Mouse (Mus musculus) midbrain, embryonic 10.5 days (tissue): ENCODE data around the gene Amacr. TPM values are rescaled to one million over a fixed set of nuclear protein-coding genes. Genes with fewer than 3 reads are reported as not detected.
"Not testable (repeated sequence)": the region's sequence is repeated elsewhere in the genome, so short reads cannot be mapped to it uniquely, and the experiment has no call there.

Source experiments
- DNase-seq: peaks from one replicate; pipeline ENCODE4 v3.0.0-alpha.2; 2017; ENCODE audit warnings: low spot score
- H3K27ac ChIP-seq: fragments of 300-500 bp; sonication (generic); replicated peaks from 2 replicates; pipeline ENCODE4 v1.5.1; 2016; ENCODE audit warnings: mild to moderate bottlenecking
- H3K27me3 ChIP-seq: fragments of 300-500 bp; sonication (generic); 2 replicates; pipeline ENCODE4 v1.6.1; 2016; ENCODE audit warnings: low read depth, mild to moderate bottlenecking; ENCODE audit not compliant: poor library complexity, severe bottlenecking
- H3K36me3 ChIP-seq: fragments of 300-500 bp; sonication (generic); 2 replicates; pipeline ENCODE4 v1.6.1; 2016; ENCODE audit warnings: mild to moderate bottlenecking, moderate library complexity
- H3K4me1 ChIP-seq: fragments of 300-500 bp; sonication (generic); 2 replicates; pipeline ENCODE4 v1.6.1; 2016
- H3K4me3 ChIP-seq: fragments of 300-500 bp; sonication (generic); 2 replicates; pipeline ENCODE4 v1.5.1; 2016; ENCODE audit warnings: mild to moderate bottlenecking, moderate library complexity
- H3K9me3 ChIP-seq: fragments of 300-500 bp; sonication (generic); replicated peaks from 2 replicates; pipeline ENCODE4 v1.6.1; 2016; ENCODE audit warnings: mild to moderate bottlenecking
- WGBS: fragments of 180-500 bp; shearing (Covaris S2); methylation state at CpG from one replicate; pipeline ENCODE4 v1.1.7; 2016; 5-methylcytosine and 5-hydroxymethylcytosine counted together
- polyA plus RNA-seq: library from polyadenylated mRNA; unstranded; fragments of >200 nt; fragmentation: Nextera tagmentation; extraction: Ambion mirVana; gene quantifications from 2 replicates; pipeline ENCODE4 v1.2.1, GENCODE M21; 2016

Gene Amacr
- polyA plus RNA-seq, 1 experiment from 2014 or later, result 13.0 TPM

DNA sequence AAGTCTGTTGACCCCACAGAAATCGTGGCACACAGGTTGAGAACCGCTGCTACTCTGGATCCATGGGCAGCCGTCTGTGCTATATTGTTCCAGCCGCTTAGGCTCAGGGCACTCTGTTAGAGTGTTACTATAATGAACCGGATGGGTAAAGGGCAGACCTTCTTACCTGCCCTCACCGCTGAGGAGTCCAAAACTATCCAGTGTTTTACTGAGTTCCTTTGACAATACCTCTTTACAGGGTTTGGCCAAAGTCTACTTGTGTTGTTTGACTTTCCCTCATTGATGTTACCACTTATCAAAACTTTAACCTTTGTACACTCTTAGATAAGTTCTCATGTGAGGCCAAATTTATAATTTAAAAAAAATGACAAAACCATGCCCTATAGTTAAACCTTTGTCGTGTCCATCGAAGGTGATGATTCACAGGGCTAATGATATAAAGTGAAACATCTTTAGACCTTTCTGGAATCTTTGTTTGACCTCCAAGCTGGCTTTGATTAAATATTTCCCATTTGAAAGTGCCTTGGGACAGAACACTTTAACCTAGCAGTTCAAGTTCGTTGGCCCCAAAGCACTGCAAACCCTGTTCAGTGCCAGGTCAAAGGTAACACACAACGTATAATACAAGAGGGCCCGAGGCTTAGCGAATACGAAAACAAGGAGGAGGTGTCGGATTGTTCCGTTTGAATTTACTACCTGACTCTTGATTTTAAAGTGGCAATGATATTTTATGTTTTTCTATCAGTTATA lies 22.1 kb upstream of the Amacr start:
- 92% methylated on average over 15 of the region's 15 CpGs for WGBS
- no peaks in the 10 kb centered on the region for H3K36me3 ChIP-seq
- H3K4me3 ChIP-seq, result no peak overlapping the region
- peaks cover 5% of the 10 kb centered on the region for H3K4me1 ChIP-seq
- H3K27ac ChIP-seq, result no peak overlapping the region
- no peak for DNase-seq
- no peaks in the 10 kb centered on the region for H3K27me3 ChIP-seq
- H3K9me3 ChIP-seq, result no peaks in the 10 kb centered on the region

DNA sequence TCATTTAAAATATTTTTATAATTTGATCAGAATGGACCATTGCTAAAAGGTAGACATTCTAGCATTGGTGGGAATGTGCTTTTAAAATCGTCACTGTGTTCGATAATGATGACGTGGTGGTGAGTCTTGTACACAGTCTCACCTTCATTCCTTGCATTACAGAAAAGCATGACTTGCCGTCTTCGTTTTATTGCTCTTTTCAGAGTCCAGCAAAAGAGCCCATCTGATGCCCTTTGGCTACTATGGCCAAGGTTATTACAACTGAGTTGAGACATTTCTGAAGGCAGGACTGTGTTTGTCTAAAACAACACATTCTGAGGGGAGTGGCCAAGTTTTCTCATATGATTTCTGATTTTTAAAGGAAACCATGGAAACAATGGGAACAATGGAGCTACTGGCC lies 21.3 kb upstream of the Amacr start:
- peaks cover 5% of the 10 kb centered on the region for H3K4me1 ChIP-seq

DNA sequence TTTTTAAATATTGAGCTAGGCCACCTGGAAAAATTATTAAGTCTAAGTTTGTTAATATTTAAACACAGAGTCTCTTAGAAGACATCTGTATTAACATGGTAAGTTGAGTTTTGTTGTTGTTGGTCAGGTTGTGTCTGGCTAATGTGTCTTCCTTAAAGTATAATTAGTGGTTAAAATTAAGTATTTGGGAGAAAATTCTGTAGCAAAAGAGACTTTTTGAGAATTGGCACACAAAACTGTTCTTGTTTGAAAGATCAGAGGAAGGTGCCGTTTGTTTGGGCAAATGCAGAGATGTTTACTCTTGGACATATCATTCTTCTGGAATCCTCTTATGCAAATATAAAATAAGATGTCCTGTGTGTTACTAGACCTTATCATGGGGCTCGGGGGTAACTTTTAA lies 19.0 kb upstream of the Amacr start:
- Histone ChIP-seq H3K4me3 (no peak overlapping the region), H3K9me3 (no peaks in the 10 kb centered on the region), H3K36me3 (no peaks in the 10 kb centered on the region), H3K4me1 (peaks cover 5% of the 10 kb centered on the region), H3K27me3 (no peaks in the 10 kb centered on the region), H3K27ac (no peak overlapping the region)
- DNase-seq, result no peak
- WGBS, result 89% methylated on average over 2 of the region's 2 CpGs

More for the DNA sequence above, 21.3 kb upstream of the Amacr start:
- no peak for DNase-seq
- H3K27me3 ChIP-seq, result no peaks in the 10 kb centered on the region
- H3K36me3 ChIP-seq, result no peaks in the 10 kb centered on the region
- no peaks in the 10 kb centered on the region for H3K9me3 ChIP-seq
- WGBS, result 89% methylated on average over 5 of the region's 5 CpGs
- H3K4me3 ChIP-seq, result no peak overlapping the region
- H3K27ac ChIP-seq, result no peak overlapping the region

DNA sequence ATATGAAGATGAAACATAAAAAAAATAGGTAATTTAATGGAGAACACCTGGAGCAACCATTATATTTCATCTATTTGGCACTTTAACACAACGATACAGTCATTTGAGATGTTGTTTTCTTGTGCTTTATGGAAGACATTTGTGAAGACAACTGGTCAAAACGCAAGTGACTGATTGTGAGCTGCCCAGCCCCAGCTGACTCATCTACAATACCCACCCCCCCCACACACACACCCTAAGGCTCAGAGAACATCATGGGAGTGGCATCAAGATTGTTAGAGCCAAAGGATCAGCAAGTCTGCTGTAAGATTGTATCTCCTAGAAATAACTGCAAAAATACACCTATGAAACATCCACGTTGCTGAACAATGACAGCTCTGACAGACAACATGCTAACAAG lies 12.1 kb upstream of the Amacr start:
- no peak for DNase-seq
- Histone ChIP-seq H3K4me3 (no peak overlapping the region), H3K9me3 (no peaks in the 10 kb centered on the region), H3K27ac (no peak overlapping the region), H3K36me3 (no peaks in the 10 kb centered on the region), H3K4me1 (no peaks in the 10 kb centered on the region), H3K27me3 (no peaks in the 10 kb centered on the region)
- 83% methylated on average over 3 of the region's 3 CpGs for WGBS

DNA sequence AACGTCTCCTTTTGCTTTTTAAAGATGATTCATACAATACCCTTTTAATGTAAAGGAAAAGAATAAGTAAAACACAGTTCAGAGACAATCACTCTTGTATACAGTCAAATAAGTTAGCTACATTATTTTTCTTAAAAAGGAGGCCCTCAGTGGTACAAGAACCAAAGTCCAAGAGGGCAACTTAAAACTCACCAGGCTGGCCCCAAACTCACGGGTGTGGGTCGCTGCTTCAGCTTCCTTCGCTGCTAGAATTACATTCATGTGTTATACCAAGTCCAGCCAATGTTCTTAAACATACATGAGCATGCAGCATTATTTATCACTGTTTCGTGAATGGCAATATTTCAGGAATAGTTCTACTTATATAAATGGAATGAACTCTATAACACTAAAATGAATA lies 10.8 kb upstream of the Amacr start:
- no peak overlapping the region for H3K4me3 ChIP-seq
- 89% methylated on average over 5 of the region's 5 CpGs for whole genome bisulfite sequencing

DNA sequence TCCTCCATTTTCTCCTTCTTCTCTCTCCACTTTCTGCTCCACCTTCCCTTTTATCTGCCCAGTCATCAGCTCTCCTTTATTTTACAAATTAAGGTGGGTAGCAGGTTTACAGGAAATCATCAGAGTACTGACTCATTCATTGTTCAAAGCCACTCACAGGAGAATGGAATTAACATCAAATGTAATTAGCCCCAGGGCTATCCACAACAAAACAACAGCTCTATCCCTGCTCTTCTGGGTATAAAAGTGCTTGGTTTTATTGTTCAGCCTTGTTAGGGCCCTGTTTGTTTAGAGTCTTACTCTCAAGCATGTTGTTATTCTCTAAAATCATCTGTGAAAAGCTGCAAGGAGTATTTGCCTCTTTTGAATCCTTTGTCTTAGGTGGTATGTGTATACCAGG lies 4.4 kb upstream of the Amacr start:
- Histone ChIP-seq H3K27ac (no peak overlapping the region), H3K4me1 (peaks cover 12% of the 10 kb centered on the region), H3K36me3 (no peaks in the 10 kb centered on the region), H3K27me3 (no peaks in the 10 kb centered on the region), H3K9me3 (no peaks in the 10 kb centered on the region), H3K4me3 (no peak overlapping the region)
- DNase-seq, result no peak

More for the DNA sequence above, 10.8 kb upstream of the Amacr start:
- Histone ChIP-seq H3K27ac (no peak overlapping the region), H3K4me1 (no peaks in the 10 kb centered on the region), H3K36me3 (no peaks in the 10 kb centered on the region), H3K9me3 (no peaks in the 10 kb centered on the region), H3K27me3 (no peaks in the 10 kb centered on the region)
- no peak for DNase-seq

DNA sequence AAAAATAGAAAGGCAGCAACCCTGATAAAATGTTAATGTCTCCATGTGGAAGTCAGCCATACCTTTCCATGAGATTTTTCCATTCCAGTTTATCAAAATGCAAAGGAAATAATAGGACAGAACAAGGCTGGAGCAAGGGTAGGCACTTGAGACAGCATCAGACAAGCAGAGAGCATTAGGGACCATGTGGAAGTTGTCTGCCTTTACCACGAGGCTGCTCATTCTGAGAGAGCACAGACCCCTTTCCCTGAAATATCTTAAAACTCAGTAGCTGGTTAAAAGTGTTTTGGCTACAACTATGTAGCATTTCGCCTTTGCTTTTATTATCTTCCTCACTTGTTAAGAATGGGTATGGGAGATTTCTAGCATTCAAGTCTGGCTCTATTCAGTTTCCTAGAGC lies 844 bp upstream of the Amacr start:
- Histone ChIP-seq H3K9me3 (no peaks in the 10 kb centered on the region), H3K36me3 (no peaks in the 10 kb centered on the region), H3K27ac (no peak overlapping the region), H3K4me3 (peak overlapping the region; percentile 76), H3K4me1 (peaks cover 15% of the 10 kb centered on the region), H3K27me3 (no peaks in the 10 kb centered on the region)
- DNase-seq, result no peak
- 68% methylated on average over 2 of the region's 2 CpGs for WGBS

DNA sequence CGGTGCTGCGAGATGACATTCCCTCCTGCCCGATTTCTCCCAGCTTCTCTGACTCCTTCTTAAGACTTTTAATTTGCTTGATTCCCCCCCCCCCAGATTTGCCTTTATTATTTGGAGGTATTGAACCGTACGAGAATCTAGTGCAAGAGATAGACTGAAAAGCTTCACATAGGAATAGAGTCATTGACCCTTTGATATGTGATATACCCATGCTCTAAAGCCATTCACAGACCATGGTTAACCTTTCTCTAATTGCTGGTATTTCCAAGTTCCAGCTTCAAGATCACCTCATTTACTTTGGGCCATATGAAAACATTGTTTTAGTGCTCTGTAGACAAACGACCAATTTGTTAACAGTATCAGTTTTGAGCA lies 494 bp downstream of the Amacr start:
- no peak for DNase-seq
- Histone ChIP-seq H3K9me3 (no peaks in the 10 kb centered on the region), H3K27me3 (no peaks in the 10 kb centered on the region), H3K36me3 (no peaks in the 10 kb centered on the region), H3K27ac (peak overlapping the region; percentile 93), H3K4me1 (peaks cover 19% of the 10 kb centered on the region), H3K4me3 (peak overlapping the region; percentile 76)
- 10% methylated on average over 6 of the region's 6 CpGs for WGBS

DNA sequence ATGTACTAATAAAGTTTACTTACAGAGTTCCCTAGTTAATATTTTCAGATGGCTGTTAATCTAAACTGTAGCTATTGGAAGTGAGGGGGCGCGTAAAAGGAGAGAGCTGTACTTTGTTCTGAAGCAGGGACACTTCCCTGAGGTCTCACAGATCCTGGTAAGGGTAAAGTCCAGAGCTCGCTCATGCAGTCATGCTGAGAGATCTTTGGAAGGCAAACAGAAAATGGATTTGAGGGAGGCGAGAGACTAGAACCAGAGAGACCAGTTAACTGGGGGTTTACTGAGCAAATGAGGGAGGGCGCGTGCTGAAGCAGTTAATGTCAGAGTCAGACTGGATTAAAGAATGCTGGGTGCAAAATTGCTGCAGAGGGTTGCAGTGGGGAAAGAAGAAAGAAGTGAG lies 4.2 kb downstream of the Amacr start:
- Histone ChIP-seq H3K9me3 (no peaks in the 10 kb centered on the region), H3K27ac (no peak overlapping the region), H3K4me1 (peaks cover 18% of the 10 kb centered on the region), H3K27me3 (no peaks in the 10 kb centered on the region), H3K4me3 (no peak overlapping the region), H3K36me3 (no peaks in the 10 kb centered on the region; the same call in none of the 2 replicates)
- 83% methylated on average over 6 of the region's 6 CpGs for WGBS
- no peak for DNase-seq

DNA sequence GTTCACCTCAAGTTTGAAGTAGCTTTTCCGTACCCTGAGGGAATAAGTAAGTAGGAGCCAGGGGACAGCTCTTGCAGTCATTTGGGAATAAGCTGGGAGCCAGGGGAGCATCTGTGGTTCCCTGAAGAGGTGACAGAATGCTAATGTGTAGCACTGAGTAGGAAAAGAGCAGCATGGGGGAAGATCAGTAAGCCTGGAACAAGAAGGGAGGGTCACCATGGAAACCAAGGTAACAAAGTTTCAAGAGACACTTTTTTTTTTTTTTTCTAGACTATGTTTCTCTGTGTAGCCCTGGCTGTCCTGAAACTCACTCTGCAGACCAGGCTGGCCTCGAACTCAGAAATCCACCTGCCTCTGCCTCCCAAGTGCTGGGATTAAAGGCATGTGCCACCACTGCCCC lies 4.9 kb downstream of the Amacr start:
- peaks cover 11% of the 10 kb centered on the region for H3K4me1 ChIP-seq
- H3K27ac ChIP-seq, DNase-seq, H3K27me3 ChIP-seq, H3K9me3 ChIP-seq, H3K4me3 ChIP-seq, H3K36me3 ChIP-seq: not testable (repeated sequence)
- 73% methylated on average over 2 of the region's 2 CpGs for WGBS

DNA sequence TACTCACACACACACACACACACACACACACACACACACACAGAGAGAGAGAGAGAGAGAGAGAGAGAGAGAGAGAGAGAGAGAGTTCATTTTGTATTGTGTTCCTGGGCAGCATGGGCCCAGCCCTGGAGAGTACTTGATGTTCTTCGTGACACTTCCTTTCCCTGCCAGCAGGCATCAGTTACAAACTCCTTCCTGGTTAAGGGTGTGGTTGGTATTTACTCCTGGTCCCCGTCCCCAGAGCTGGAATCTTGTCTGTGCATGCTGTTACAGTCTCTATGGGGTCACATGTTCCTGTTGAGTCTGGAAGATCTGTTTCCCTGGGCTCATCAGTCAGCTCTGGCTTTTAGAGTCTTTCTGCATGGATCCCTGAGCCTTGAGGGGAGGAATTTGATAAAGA lies 8.9 kb downstream of the Amacr start:
- H3K27me3 ChIP-seq, result no peaks in the 10 kb centered on the region
- H3K36me3 ChIP-seq, result no peaks in the 10 kb centered on the region; the same call in none of the 2 replicates
- DNase-seq, result no peak
- H3K27ac ChIP-seq, result no peak overlapping the region
- 52% methylated on average over 2 of the region's 2 CpGs for WGBS
- 0 out of 2 replicates have a peak, but pooled peaks cover 4% of the 10 kb centered on the region for H3K4me1 ChIP-seq
- no peaks in the 10 kb centered on the region for H3K9me3 ChIP-seq
- H3K4me3 ChIP-seq, result no peak overlapping the region

DNA sequence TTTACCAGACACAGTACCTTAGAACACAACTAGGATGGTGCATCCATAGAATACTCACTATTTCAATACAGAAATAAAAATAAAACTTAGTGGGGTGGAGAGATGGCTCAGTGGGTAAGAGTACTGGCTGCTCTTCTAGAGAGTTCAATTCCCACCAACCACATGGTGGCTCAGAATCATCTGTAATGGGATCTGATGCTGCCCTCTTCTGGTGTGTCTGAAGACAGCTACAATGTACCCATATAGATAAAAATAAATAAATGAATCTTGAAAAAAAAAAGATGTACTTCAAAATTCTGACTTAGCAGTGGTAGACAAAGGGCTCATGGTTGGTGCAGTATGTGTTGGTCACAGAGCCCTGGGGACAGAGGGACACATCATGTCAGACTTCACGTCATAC lies 10.0 kb downstream of the Amacr start:
- no peak overlapping the region for H3K27ac ChIP-seq
- H3K4me3 ChIP-seq, result no peak overlapping the region
- 100% methylated on average over 1 of the region's 1 CpGs for WGBS

DNA sequence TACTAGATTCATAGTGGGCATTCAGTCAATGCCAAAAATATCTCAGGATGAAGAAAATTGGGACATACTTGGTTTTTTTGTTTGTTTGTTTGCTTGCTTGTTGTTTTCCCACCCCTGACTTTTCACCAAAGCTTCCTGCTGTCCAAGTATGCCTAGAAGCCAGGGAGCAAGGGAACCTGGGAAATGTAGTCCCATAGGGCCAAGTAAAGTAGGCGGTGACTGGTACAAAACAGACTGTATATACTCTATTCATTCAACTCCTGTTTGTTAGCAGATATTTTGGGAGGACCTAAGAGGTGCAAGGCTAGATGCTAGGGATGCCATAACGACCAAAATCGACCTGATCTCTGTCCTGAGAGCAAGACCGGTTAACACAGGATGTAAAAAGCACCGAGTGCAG lies 18.3 kb downstream of the Amacr start:
- DNase-seq, result no peak
- H3K36me3 ChIP-seq, result no peaks in the 10 kb centered on the region
- no peak overlapping the region for H3K4me3 ChIP-seq
- H3K9me3 ChIP-seq, result no peaks in the 10 kb centered on the region
- WGBS, result 56% methylated on average over 5 of the region's 5 CpGs
- H3K27me3 ChIP-seq, result no peaks in the 10 kb centered on the region
- H3K27ac ChIP-seq, result no peak overlapping the region
- peaks cover 16% of the 10 kb centered on the region for H3K4me1 ChIP-seq

More for the DNA sequence above, 10.0 kb downstream of the Amacr start:
- Histone ChIP-seq H3K4me1 (peaks cover 6% of the 10 kb centered on the region), H3K36me3 (no peaks in the 10 kb centered on the region; the same call in none of the 2 replicates), H3K27me3 (no peaks in the 10 kb centered on the region), H3K9me3 (no peaks in the 10 kb centered on the region)
- DNase-seq, result no peak

DNA sequence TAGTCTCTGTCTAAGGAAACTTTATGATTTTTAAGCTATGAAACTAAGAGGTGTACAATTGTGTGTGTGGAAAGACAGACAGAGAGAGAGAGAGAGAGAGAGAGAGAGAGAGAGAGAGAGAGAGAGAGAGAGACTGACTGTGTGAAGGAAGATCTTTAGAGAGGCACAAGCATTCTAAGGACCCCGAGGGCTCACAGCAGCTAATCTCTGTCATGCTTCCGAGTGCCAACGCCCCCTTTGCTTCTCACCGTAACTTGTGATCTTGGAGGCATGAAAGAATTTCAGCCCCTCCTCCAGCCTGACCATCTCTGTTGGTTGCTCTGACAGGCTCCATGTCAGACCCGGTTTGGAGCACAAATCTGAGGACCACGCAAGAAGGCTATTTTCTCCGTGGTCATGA lies 18.9 kb downstream of the Amacr start, which contains the start of gene Slc45a2:
Gene Slc45a2, plus strand, starts transcription at position 301 of the 400 bp plus-strand sequence.
- no peak for DNase-seq
- no peak within 1 kb of the TSS for H3K27ac ChIP-seq
- no peaks in the 10 kb centered on the region for H3K36me3 ChIP-seq
- peaks cover 16% of the 10 kb centered on the region for H3K4me1 ChIP-seq
- 57% methylated on average over 7 of the region's 7 CpGs for WGBS
- H3K4me3 ChIP-seq, result no peak within 1 kb of the TSS
- no peaks in the 10 kb centered on the region for H3K9me3 ChIP-seq
- H3K27me3 ChIP-seq, result no peaks in the 10 kb centered on the region
